ENCODE assay signal across 8 mouse cellular contexts in the genomic region with DNA sequence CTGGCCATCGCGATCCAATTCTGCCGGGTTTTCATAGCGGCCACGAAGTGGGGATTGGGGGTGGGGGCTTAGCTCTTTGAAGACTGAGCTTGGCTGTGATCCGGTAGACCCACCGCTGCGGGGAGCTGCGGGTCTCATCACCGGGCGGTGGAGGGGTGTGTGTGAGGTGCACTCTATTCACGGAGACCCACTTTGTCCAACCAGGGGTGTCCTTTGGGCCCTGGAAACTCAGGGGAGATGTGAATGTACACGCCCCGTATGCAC. TPM values are rescaled to one million over a fixed set of nuclear protein-coding genes. Genes with fewer than 3 reads are reported as not detected.
DNase-seq lines count a peak whose midpoint lies in the region; ATAC-seq and TF ChIP-seq lines count a peak whose summit lies in the region.

No protein-coding gene starts in this region.

- no peak for TF ChIP-seq POLR2A in liver, adult 2 months (IDR thresholded peaks at IDR 0.05; ENCODE audit: extremely low read depth, insufficient read depth, low read length)
- TF ChIP-seq POLR2A in cortical plate, adult 2 months (IDR thresholded peaks at IDR 0.05; ENCODE audit: extremely low read depth, insufficient read depth, low read length) = no peak

- H3K79me2 ChIP-seq in liver, adult 2 months (ENCODE audit: control insufficient read depth, insufficient read depth, low read length) = peaks cover 18% of the 10 kb centered on the region

- WGBS in liver, adult 2 months = 0% methylated on average over 14 of the region's 14 CpGs
- WGBS in neural tube, embryonic 13.5 days = 0% methylated on average over 14 of the region's 14 CpGs

- no peak for DNase-seq in liver, adult 2 months (ENCODE audit: extremely low read depth, low read depth, low spot score)
- no peak for DNase-seq in liver
- no peak for DNase-seq in left cerebral cortex, adult 18-20 months (ENCODE audit: low spot score in 2 of 2)
- no peak for DNase-seq in right cerebral cortex, postnatal 4 days
- DNase-seq in layer of hippocampus, postnatal 14 days (ENCODE audit: low spot score in 2 of 2) = no peak

- peak overlapping the region; percentile 89 for H3K27ac ChIP-seq in liver, adult 2 months (replicated peaks; ENCODE audit: insufficient read depth, low read depth, low read length)
- H3K27ac ChIP-seq in cortical plate, adult 2 months (ENCODE audit: insufficient read depth, low read length) = peak overlapping the region; percentile 85
- H3K27ac ChIP-seq in neural tube, embryonic 13.5 days (replicated peaks) = peak overlapping the region; percentile 99

- TF ChIP-seq CTCF in liver, adult 2 months (IDR thresholded peaks at IDR 0.05; ENCODE audit: low read depth, low read length) = no peak
- TF ChIP-seq CTCF in cortical plate, adult 2 months (IDR thresholded peaks at IDR 0.05; ENCODE audit: extremely low read depth, insufficient read depth, low read length) = no peak

- ATAC-seq in inflammation-experienced regulatory T-cells, adult 6 months = peak; percentile 20
- peak; percentile 73 for ATAC-seq in neural tube, embryonic 13.5 days (ENCODE audit: low read depth)

- H3K9ac ChIP-seq in liver, adult 2 months (ENCODE audit: low read depth, low read length) = peak overlapping the region; percentile 85
- peak overlapping the region; percentile 93 for H3K9ac ChIP-seq in neural tube, embryonic 13.5 days

- peak overlapping the region; percentile 77 for H3K4me3 ChIP-seq in liver, adult 2 months (ENCODE audit: insufficient read depth, low read depth, low read length)
- peak overlapping the region; percentile 86 for H3K4me3 ChIP-seq in cortical plate, adult 2 months (ENCODE audit: insufficient read depth, low read length)
- peak overlapping the region; percentile 96 for H3K4me3 ChIP-seq in neural tube, embryonic 13.5 days

- H3K9me3 ChIP-seq in neural tube, embryonic 13.5 days = no peaks in the 10 kb centered on the region

- H3K4me1 ChIP-seq in liver, adult 2 months (ENCODE audit: control insufficient read depth, insufficient read depth, low read length) = peaks cover 7% of the 10 kb centered on the region
- no peaks in the 10 kb centered on the region; the same call in 1 of the 2 replicates for H3K4me1 ChIP-seq in cortical plate, adult 2 months (ENCODE audit: control insufficient read depth, insufficient read depth, low read length)
- H3K4me1 ChIP-seq in neural tube, embryonic 13.5 days (replicated peaks) = peaks cover 38% of the 10 kb centered on the region

- H3K4me2 ChIP-seq in neural tube, embryonic 13.5 days = peak overlapping the region; percentile 94

- no peaks in the 10 kb centered on the region for H3K36me3 ChIP-seq in liver, adult 2 months (ENCODE audit: control insufficient read depth, insufficient read depth, low read length)
- no peaks in the 10 kb centered on the region for H3K36me3 ChIP-seq in neural tube, embryonic 13.5 days

- no peaks in the 10 kb centered on the region for H3K27me3 ChIP-seq in liver, adult 2 months (ENCODE audit: control insufficient read depth, insufficient read depth, low read length)
- H3K27me3 ChIP-seq in neural tube, embryonic 13.5 days = no peaks in the 10 kb centered on the region

RNA-seq across cellular contexts. Expression of gene Pten, which starts 0.7 kb away (rescaled TPM):
- 78.4 and 80.9 TPM in 2 replicates for total RNA-seq in liver, adult 2 months (2014; rRNA removed)
- polyA plus RNA-seq in liver, adult 2 months (2012; rRNA removed) = 12.9 and 17.9 TPM in 2 replicates
- 60.7 and 62.2 TPM in 2 replicates for polyA plus RNA-seq in cortical plate, adult 2 months (2012; rRNA removed)
- polyA plus RNA-seq in inflammation-experienced regulatory T-cells, adult 6 months (2017; shearing (Covaris generic)) = 10 to 100 TPM; 13.6 to 17.2 (median 16.0) TPM
- 10.0 and 11.5 TPM in 2 replicates for polyA plus RNA-seq in neural tube, embryonic 13.5 days (2015; fragmentation: Nextera tagmentation; extraction: Ambion mirVana)
- 100 to 1,000 TPM; 144 to 146 TPM for total RNA-seq in left cerebral cortex, adult 18-20 months (2021)
- 100 to 1,000 TPM; 114 to 125 TPM for total RNA-seq in layer of hippocampus, postnatal 14 days (2021)

RNA-seq across cellular contexts. Expression of gene Atad1, which starts 17.0 kb away (rescaled TPM):
- total RNA-seq in liver, adult 2 months (2014; rRNA removed) = 43.6 and 51.2 TPM in 2 replicates
- 7.1 and 9.0 TPM in 2 replicates for polyA plus RNA-seq in liver, adult 2 months (2012; rRNA removed)
- 69.5 and 71.0 TPM in 2 replicates for polyA plus RNA-seq in cortical plate, adult 2 months (2012; rRNA removed)
- polyA plus RNA-seq in inflammation-experienced regulatory T-cells, adult 6 months (2017; shearing (Covaris generic)) = 100 to 1,000 TPM in 1 of 3 experiments, 10 to 100 TPM in 2; 92.3 to 115 (median 99.8) TPM
- polyA plus RNA-seq in neural tube, embryonic 13.5 days (2015; fragmentation: Nextera tagmentation; extraction: Ambion mirVana) = 113 and 117 TPM in 2 replicates
- total RNA-seq in left cerebral cortex, adult 18-20 months (2021) = 10 to 100 TPM; 88.3 to 98.0 TPM
- 100 to 1,000 TPM in 1 of 2 experiments, 10 to 100 TPM in 1; 95.6 to 110 TPM for total RNA-seq in layer of hippocampus, postnatal 14 days (2021)
